Mouse (Mus musculus): ENCODE data around the gene Csrnp3. TPM values are rescaled to one million over a fixed set of nuclear protein-coding genes. Genes with fewer than 3 reads are reported as not detected.

The Csrnp3 gene
- total RNA-seq, 2 experiments from 2014 or later = 72.7 to 82.4 TPM

DNA sequence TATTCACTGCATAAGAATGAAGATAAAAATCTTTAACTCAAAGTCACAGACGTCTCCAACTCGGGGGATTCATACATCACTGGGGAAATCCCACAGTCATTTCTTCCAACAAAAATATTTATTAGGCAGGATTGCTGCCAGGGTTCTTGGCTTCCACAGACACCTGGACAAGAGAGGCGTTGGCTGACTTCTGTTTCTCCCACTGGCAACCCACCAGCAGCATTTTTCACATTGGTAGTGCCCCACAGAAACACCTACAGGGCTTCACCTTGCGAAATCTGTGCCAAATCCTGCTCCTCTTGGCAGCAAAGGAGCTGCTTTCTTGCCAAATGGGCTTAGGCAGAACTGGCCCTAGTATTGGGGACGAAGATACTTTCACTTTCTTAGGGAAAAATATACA is 94.8 kb downstream of the Csrnp3 start:
- DNase-seq (ENCODE audit: extremely low spot score in 1 of 2, low spot score in 1 of 2) = no peak

DNA sequence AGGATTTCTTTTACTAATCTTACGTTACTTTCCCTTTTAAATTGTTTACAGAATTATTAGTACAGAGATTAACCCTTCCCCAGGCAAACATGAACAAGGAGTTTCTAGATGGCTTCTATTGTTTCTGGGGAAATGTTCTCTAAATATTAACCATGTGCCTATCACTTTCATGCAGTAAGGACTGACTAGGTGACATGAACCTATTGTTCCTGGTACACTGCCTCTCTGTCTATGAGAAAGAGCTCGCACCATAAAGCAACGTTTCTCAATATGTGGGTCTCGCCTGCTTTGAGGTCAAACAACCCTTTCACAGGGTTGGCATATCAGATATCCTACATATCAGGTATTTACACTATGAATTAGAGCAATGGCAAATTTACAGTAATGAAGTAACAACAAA is 96.8 kb downstream of the Csrnp3 start:
- DNase-seq (ENCODE audit: extremely low spot score in 1 of 2, low spot score in 1 of 2) = no peak

DNA sequence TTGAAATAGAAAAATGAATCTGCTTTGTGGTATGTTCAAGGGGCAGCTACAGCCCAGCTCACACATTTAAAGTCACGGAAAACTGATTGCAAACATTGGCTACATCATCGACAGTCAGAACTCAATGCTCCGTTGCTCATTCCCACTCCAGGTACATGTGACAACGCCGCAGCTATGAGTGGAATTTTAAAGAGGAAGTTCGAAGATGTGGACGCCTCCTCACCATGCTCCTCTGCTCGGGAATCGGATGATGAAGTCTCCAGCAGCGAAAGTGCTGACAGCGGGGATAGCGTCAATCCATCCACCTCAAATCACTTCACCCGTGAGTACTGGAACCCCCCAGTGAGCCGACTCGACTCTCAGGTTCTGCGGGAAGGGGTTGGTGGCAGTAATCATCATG is 103.2 kb downstream of the Csrnp3 start:
- no peak for DNase-seq (ENCODE audit: extremely low spot score in 1 of 2, low spot score in 1 of 2)

DNA sequence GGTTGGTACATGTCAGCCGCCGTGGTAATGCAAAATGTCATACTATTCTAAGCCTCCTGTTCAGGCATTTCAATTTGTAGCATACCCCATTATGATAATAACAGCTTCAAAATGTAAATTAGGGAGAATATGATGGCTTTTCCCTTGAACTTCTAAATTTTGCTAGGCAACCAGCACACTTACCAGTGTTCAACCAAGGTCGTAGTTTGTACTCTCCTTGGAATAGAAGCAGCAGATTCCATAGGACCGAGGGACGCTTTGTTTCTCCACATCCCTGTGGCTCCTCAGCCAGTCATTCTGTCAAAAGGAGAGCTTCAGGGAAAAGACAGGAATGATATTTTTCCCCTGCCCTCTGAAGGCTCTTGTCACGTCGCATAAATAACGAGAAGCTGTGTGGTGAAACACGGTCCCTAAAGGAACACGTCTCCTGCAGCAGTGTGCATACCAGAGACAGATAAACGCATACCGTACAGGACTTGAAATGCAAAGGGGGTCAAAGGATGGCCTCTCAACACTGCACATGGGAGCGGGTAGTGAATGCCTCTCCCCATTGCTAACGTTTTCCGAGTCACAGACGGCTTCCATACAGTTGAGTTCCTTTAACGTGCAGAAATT is 108.3 kb downstream of the Csrnp3 start:
- DNase-seq (ENCODE audit: extremely low spot score in 1 of 2, low spot score in 1 of 2) = no peak

DNA sequence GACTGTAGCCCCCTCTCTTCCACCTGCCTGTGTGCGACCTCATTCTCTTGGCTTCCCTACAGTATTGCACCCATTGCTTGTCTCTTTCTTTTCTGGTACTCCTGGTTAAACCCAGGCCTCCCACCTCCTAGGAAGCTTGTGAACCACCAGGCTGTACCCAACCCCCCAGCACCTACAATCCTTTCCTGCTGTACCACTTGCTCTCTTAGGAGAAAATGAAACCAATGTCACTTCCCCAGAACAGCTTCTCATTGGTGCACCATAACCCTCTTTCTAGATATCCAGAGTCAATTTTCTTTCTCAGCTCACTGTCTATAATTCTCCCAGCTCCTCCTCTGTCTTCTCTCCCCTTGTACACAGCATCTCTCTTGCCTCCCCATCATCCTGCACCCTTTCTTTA is 110.2 kb downstream of the Csrnp3 start:
- no peak for DNase-seq (ENCODE audit: extremely low spot score in 1 of 2, low spot score in 1 of 2)

DNA sequence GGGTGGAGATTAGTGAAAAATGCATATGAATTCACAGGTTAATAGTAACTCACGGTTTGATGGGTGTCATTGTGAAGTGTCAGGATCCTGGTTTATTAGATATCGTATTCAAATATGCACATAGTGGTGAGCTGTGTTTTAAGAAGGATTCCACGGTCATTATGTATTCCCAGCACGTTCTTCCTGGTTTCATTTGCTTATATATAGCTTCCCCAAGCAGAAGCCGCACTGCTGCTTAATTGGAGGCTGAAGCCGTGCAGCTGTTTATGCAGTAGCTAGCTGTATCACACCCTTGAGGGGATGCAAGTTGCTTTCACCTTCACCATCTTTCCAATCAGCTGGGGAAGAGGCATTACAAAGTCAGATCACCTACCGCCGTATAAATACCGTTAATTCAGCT is 111.2 kb downstream of the Csrnp3 start:
- DNase-seq (ENCODE audit: extremely low spot score in 1 of 2, low spot score in 1 of 2) = no peak

DNA sequence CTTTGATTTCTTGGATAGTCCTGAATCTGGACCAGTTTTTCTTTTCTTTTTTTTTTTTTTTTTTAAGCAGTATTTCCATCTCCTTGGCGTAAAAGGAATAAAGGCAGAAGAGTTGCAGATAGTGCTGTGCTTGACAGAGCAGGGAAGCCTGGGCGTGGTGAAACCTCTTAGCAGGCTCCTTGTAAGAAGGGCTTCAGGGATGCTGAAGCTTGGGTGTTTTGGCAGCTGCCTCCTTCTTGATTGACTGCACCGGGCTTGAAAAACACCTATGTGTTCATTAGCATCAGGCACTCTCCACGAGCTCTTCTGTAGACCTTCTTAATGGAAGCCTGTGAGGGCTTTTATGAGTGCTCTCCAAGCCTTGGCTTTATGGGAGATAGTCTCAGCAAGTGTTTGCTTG is 117.9 kb downstream of the Csrnp3 start:
- no peak for DNase-seq (ENCODE audit: extremely low spot score in 1 of 2, low spot score in 1 of 2)

DNA sequence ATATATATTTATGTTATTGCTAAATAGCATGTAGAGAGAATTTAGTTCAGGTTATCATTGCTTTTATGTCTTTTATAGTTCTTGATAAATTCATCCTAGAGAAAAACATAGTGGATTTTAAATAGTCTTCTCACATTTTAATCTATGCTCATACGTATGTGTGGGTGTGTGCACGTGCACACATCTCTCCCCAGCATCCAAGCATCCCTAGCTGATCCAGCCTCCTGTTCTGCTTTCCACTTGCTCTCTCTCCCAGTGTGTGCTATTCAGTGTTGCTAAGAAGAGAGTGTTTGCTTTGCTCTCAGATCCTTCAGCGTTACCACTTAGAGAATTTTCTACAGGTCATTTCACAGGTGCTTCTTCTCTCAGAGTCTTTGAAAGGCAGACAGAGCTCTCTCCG is 123.2 kb downstream of the Csrnp3 start:
- no peak for DNase-seq (ENCODE audit: extremely low spot score in 1 of 2, low spot score in 1 of 2)

DNA sequence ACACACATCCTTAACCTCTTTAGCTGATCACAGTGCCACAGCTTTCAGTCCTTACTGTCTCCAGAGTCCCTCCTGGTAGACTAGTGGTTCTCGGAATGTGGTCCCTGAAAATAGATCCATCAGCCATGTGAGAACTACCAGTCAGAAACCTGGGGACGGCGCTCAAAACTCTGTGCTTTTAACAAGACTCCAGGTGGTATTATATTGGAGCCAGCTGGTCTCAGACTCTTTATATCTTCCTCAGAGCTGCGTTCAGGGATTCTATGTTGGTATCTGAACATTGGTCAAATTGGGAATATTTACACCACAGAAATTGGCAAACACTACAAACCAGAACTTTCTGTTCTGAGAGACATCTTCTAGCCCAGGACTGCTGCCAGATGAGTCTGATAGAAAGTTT is 128.3 kb downstream of the Csrnp3 start:
- no peak for DNase-seq (ENCODE audit: extremely low spot score in 1 of 2, low spot score in 1 of 2)

DNA sequence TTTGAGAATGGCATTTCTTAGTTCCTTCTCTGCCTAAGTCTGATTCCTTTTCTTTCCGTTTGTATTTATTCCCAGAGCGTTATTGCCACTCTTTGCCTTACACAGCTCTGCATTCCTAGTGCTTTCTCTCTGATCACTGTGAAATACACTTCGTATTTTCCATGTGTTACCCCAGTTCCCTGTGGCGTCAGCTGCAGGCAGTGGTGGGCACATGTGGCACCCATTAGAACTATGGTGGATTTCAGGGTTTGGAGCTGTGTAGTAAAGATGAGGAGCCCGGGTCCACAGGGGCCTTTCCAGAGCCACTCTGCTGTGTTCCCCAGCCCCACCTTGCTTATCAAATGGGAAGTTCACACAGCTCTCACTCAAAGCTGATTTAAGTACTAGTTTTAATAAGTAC is 129.8 kb downstream of the Csrnp3 start:
- DNase-seq (ENCODE audit: extremely low spot score in 1 of 2, low spot score in 1 of 2) = no peak

DNA sequence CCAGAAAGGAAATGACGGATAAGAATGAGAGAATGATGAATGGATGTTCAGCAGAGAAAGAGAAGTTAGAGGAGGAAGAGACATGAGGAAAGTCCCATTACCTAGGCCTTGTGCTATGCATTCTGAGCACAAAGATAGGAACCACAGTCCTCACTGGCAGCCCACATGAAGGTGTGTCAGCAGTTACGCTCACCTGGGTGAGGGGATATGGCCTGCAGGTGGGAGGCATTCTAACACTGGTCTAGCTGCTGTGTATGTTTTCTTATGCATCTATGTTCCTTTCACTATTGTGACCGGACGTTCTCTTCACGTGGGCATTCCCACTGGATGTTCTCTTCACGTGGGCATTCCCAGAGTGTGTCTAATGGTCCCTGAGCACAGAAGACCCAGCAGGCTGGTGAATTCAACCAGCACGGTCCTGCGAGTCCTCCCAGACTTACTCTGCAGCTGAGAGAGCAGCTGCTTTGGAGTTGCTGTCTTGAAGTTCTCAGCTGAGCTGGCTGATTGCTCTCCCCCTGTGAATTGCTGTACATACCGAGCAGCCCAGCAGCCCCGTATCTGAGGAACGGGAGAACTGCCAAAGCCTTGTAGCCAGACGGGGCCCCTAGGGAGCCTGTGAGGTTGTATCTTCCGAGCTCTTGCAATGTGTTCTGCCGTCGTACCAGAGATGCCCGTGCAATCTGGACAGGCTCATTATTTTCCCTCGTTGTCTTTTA is 133.9 kb downstream of the Csrnp3 start:
- no peak for DNase-seq (ENCODE audit: extremely low spot score in 1 of 2, low spot score in 1 of 2)

DNA sequence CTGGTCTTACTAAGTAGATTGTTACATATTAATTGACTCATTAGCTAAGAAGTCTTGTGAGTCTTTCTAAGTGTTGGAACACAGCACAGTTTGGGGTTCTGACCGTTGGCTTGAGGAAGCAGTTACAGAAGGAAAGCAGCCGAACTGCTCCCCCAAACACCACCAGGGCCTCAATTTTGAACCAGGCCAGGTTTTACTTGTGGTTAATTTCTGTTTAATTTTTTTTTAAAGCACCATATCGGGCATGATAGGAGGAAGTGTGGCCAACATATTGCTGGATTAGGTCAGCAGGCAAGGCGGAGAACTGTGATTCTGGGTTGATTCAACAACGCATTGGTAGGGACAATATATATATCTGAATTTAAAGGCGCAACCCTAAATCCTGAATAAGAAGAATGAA is 135.9 kb downstream of the Csrnp3 start:
- DNase-seq (ENCODE audit: extremely low spot score in 1 of 2, low spot score in 1 of 2) = no peak

DNA sequence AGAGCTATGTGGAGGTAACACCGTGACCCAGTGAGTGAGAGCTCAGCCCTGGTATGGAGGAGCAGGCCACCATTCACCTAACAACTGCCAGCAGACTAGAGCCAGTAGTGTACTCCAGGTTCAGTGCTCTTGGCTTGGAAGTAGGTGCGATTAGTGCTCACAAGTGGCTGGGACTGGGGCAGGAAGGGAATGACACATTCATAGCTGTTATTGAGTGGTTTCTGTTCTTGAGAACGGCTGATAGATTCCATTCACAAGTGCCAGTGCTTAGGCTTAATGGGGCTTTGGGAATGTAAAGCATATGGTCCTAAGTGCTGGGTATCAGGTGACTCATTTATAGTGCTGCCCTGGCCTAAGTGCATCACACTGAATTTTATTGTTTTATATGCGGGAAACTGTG is 136.4 kb downstream of the Csrnp3 start:
- DNase-seq (ENCODE audit: extremely low spot score in 1 of 2, low spot score in 1 of 2) = no peak

DNA sequence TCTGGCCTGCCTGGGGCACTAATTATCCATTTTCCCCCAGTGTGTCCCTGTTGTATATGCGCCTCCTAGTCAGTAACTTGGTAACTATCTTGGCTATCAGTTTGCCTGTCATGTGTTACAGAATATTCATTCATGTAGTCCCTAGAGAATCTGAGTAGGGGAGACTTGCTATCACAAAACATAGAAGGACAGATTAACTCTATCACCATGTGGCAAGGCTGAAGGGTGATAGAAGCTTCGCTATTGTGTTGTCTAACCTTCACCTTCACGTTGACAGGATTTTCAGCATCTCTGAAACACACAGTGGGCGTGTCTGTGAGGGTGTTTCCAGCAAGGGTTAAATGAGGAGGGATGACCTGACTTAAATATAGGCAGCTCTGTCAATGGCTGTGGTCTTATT is 140.1 kb downstream of the Csrnp3 start:
- no peak for DNase-seq (ENCODE audit: extremely low spot score in 1 of 2, low spot score in 1 of 2)

DNA sequence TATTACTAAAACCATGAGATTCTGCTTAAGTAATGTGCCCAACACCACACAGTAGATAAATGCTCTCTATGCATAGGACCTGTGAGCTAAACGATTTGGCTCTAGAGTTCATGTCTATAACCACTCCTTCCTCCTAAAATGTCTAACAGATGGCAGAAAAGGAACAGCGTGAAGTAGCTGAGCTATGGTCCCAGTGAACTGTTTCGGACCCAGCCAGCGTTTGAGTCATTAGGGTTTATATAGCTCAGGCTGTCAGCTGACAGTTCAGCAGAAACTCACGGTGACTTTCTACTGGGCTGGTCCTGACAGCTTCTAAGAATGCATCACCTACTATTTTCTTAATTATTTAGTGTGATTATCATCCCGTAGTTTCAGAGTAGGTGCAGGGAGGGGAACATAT is 141.5 kb downstream of the Csrnp3 start:
- no peak for DNase-seq (ENCODE audit: extremely low spot score in 1 of 2, low spot score in 1 of 2)

DNA sequence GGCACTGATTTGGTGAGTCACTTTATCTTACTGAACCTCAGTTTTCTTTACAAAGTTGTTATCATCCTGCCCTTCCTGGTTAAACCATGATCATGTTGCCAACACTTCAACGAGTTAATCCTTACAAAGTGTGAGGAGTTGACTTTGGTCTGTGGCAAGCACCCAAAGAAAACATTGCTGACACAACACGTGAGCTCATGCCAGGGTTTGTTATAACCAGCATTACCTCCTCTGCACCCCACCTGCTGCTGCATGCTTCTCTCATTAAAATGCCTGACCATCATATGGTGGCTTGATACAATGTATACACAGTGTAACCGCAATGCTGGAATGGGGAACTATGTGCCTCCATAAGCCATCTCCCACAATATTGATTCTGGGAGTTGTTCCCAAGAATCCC is 142.0 kb downstream of the Csrnp3 start:
- no peak for DNase-seq (ENCODE audit: extremely low spot score in 1 of 2, low spot score in 1 of 2)

DNA sequence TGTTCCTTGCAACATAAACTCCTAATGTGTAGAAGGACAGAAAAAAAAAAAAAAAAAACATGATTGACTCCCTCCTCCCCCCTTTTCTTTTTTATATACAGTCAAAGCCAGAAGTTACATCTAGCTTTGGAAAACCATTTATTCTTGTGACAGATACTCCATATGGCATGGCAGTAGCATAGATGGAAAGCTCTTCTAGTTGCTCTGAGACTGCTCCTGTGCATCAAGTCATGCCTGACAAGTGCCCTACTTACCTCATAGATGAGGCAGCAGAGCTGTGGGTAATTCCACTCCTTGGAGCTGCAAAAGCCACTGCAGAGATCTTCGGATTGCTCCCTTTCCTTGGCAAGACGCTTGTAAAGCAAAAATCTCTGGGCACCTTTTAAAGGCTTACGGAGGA is 143.2 kb downstream of the Csrnp3 start:
- no peak for DNase-seq (ENCODE audit: extremely low spot score in 1 of 2, low spot score in 1 of 2)

DNA sequence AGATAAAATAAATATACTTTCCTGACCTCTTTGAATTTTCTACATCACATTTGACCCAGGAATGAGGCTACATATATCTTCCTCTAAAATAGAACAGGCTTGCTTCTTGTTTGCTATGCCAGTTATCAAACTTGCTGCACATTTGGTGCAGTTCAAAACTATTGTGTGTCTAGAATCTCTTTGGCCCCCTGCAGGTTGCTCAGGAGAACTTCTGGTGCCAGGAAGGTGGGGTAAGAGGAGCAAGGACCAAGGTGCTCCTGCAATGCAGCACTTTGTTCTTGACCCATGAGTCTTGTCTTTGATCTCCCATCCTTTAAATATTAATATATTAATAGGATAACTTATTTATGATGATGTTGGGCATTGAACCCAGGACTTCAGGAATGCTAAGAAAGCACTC is 144.5 kb downstream of the Csrnp3 start:
- no peak for DNase-seq (ENCODE audit: extremely low spot score in 1 of 2, low spot score in 1 of 2)

DNA sequence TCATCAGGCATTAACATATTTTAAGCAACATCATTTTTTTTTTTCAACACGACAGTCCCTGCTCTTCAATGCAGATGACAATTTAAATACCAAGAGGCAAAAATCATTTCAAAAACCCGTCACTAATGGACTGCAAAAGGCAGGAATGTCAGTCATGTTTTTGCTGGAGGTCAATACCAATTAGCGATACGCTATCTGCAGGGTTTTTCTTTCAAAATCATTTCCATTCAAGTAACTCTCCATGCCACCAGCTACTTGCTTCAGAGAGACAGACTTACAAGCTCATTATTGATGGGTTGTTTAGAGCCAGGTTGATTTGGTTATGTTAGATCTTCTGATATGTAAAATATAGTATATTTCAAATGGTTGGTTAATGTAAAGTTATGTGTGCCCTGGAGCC is 145.2 kb downstream of the Csrnp3 start:
- no peak for DNase-seq (ENCODE audit: extremely low spot score in 1 of 2, low spot score in 1 of 2)

DNA sequence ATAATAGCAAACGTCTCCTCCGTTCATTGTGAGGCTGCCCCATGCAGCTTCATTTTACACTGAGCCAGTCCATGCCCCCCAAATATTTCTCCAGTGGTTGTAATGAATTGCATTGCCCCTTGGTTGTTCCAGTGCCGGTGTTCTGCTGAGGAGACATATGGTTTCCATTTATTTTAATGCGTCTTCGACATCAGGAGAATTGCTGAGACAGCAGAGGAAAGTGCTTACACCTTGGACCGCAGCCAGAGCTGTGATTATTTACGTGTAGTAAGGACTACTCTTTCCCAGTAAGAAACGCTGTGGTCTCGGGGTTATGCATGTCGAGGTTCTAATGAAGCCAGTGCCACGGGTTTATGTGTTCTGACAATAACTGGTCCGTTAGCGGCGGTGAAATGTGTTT is 147.8 kb downstream of the Csrnp3 start:
- no peak for DNase-seq (ENCODE audit: extremely low spot score in 1 of 2, low spot score in 1 of 2)

DNA sequence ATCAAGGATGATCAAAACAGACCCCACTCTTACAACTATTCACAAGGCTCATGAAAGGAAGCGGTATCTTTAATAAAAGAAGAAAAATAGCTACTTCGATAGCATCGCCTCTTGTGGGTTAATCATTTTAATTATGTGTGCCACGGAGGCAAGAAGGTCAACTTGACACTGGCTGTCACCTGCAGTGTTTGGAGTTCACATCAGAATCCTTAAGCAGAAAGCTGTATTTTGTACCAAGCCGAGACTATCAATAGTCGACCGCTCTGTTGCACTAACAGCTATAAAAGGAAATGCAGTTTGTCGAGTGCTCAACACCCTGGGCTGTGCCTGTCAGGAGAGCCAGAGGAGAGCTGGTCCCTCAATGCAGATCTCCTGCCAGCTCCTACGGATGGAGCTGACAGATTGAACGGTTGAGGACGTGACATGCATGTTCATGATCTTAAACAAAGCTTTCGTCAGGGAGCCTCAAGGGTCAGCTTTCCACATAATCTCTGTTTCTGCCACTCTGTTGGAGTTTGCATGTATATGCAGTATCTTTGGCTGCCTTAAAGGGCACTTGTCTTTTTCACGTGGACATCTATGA is 149.4 kb downstream of the Csrnp3 start:
- DNase-seq (ENCODE audit: extremely low spot score in 1 of 2, low spot score in 1 of 2) = no peak

DNA sequence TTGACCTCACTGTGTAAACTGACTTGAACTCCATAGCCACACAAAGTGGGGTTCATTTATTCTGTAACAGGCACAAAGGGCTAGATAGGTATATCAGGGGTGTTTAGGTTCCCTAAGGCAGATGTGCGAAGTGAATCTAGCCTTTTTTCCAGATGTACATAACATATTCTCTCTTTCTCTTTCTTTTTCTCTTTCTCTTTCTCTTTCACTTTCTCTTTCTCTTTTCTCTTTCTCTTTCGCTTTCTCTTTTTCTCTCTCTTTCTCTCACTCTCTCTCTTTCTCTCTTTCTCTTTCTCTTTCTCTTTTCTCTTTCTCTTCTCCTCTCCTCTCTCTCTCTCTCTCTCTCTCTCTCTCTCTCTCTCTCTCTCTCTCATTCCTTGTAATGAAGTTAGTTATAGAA is 153.2 kb downstream of the Csrnp3 start:
- no peak for DNase-seq (ENCODE audit: extremely low spot score in 1 of 2, low spot score in 1 of 2)
